Mouse (Mus musculus): ENCODE data around the gene Ceacam20. TPM values are rescaled to one million over a fixed set of nuclear protein-coding genes. Genes with fewer than 3 reads are reported as not detected.

The Ceacam20 gene
- polyA plus RNA-seq, 1 experiment from 2014 or later = not detected

Other genes with a start within 250 kb of the Ceacam20 start
- 113 and 129 TPM in 2 replicates for gene Tomm40, start 250.0 kb upstream of the Ceacam20 start, polyA plus RNA-seq (2014; fragmentation: Nextera tagmentation; extraction: Ambion mirVana)
- 52.5 and 60.3 TPM in 2 replicates for gene Nectin2, start 214.9 kb upstream of the Ceacam20 start, polyA plus RNA-seq (2014; fragmentation: Nextera tagmentation; extraction: Ambion mirVana)
- gene Bcam, start 194.4 kb upstream of the Ceacam20 start, polyA plus RNA-seq (2014; fragmentation: Nextera tagmentation; extraction: Ambion mirVana) = 20.6 and 22.1 TPM in 2 replicates
- gene Cblc, start 168.6 kb upstream of the Ceacam20 start, polyA plus RNA-seq (2014; fragmentation: Nextera tagmentation; extraction: Ambion mirVana) = 0.59 and 0.63 TPM in 2 replicates
- 0.26 and 0.33 TPM in 2 replicates for gene Bcl3, start 142.6 kb upstream of the Ceacam20 start, polyA plus RNA-seq (2014; fragmentation: Nextera tagmentation; extraction: Ambion mirVana)
- gene Gm19345, start 113.4 kb upstream of the Ceacam20 start, polyA plus RNA-seq (2014; fragmentation: Nextera tagmentation; extraction: Ambion mirVana) = 0.17 TPM in 1 of 2 replicates, not detected in the other
- not detected in 2 replicates for gene Ceacam16, start 104.1 kb upstream of the Ceacam20 start, polyA plus RNA-seq (2014; fragmentation: Nextera tagmentation; extraction: Ambion mirVana)
- not detected in 2 replicates for gene Ceacam19, start 77.4 kb upstream of the Ceacam20 start, polyA plus RNA-seq (2014; fragmentation: Nextera tagmentation; extraction: Ambion mirVana)
- 2.8 and 3.1 TPM in 2 replicates for gene Pvr, start 44.3 kb upstream of the Ceacam20 start, polyA plus RNA-seq (2014; fragmentation: Nextera tagmentation; extraction: Ambion mirVana)
- 0.15 TPM in 1 of 2 replicates, not detected in the other for gene Igsf23, start 14.7 kb upstream of the Ceacam20 start, polyA plus RNA-seq (2014; fragmentation: Nextera tagmentation; extraction: Ambion mirVana)
- gene Nlrp9b, start 26.1 kb downstream of the Ceacam20 start, polyA plus RNA-seq (2014; fragmentation: Nextera tagmentation; extraction: Ambion mirVana) = not detected in 2 replicates
- not detected in 2 replicates for gene Vmn1r91, start 134.3 kb downstream of the Ceacam20 start, polyA plus RNA-seq (2014; fragmentation: Nextera tagmentation; extraction: Ambion mirVana)
- not detected in 2 replicates for gene Gm16442, start 157.2 kb downstream of the Ceacam20 start, polyA plus RNA-seq (2014; fragmentation: Nextera tagmentation; extraction: Ambion mirVana)
- not detected in 2 replicates for gene Vmn1r93, start 173.7 kb downstream of the Ceacam20 start, polyA plus RNA-seq (2014; fragmentation: Nextera tagmentation; extraction: Ambion mirVana)
- not detected in 2 replicates for gene Vmn1r94, start 203.0 kb downstream of the Ceacam20 start, polyA plus RNA-seq (2014; fragmentation: Nextera tagmentation; extraction: Ambion mirVana)
- gene Vmn1r95, start 228.3 kb downstream of the Ceacam20 start, polyA plus RNA-seq (2014; fragmentation: Nextera tagmentation; extraction: Ambion mirVana) = not detected in 2 replicates
- not detected in 2 replicates for gene Gm6164, start 240.2 kb downstream of the Ceacam20 start, polyA plus RNA-seq (2014; fragmentation: Nextera tagmentation; extraction: Ambion mirVana)

Measured in hindbrain, embryonic 11.5 days (tissue).